Mouse (Mus musculus) small intestine, adult 2 months (tissue): ENCODE results near the gene Psmc4.

Experiments
- CTCF ChIP-seq: fragments of 200-500 bp; IDR thresholded peaks from 2 replicates; pipeline ENCODE4 v1.5.1; 2012; ENCODE audit warnings: low read depth, mild to moderate bottlenecking, control low read depth, inconsistent platforms, low read length, moderate library complexity, mixed read lengths; ENCODE audit not compliant: insufficient replicate concordance, insufficient read length; ENCODE audit errors: extremely low read depth
- POLR2A ChIP-seq: fragments of 200-500 bp; IDR thresholded peaks from 2 replicates; pipeline ENCODE4 v1.6.1; 2012; ENCODE audit warnings: low read depth, mild to moderate bottlenecking, control low read depth, inconsistent platforms, low read length, moderate library complexity

DNA sequence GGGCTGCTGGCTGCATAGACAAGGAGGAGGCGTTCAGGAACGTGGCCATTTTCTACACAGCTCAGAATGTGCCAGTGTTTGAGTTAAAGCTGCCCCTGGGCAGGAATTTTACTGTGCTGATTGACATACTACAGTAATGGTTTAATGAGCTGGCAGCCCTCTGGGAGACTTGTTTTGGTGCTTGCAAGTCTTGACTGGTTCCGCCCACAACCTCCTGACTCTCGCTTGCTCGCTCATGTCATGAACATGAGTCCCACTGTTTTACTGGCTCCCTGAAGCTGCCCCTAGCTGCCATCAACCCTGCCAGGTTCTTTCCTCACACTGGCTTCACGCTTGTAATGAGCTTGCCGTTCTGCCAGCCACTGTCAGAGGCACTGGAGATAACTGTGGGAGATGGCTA is 34.3 kb upstream of the Psmc4 start:
- TF ChIP-seq CTCF (no peak), POLR2A (no peak)
